Comparison of ENCODE assay signal across 8 mouse cellular contexts in genomic region chr9:55540391-55540770, GRCm38 (mm10). TPM values are rescaled to one million over a fixed set of nuclear protein-coding genes. Genes with fewer than 3 reads are reported as not detected.
DNase-seq lines count a peak whose midpoint lies in the region; ATAC-seq and TF ChIP-seq lines count a peak whose summit lies in the region.

No protein-coding gene starts in this region.

- H3K27ac ChIP-seq in heart, embryonic 11.5 days (ENCODE audit: low read depth, low read length), result no peak overlapping the region
- H3K27ac ChIP-seq in heart, postnatal 0 days (ENCODE audit: low read depth), result no peak overlapping the region
- H3K27ac ChIP-seq in liver, embryonic 15.5 days (replicated peaks), result no peak overlapping the region

- 0 out of 2 replicates have a peak overlapping the region, but pooled peaks have one; percentile 23 for H3K9ac ChIP-seq in heart, embryonic 11.5 days (ENCODE audit: low read depth, low read length)
- no peak overlapping the region for H3K9ac ChIP-seq in heart, postnatal 0 days (replicated peaks; ENCODE audit: low read depth, low read length)
- no peak overlapping the region for H3K9ac ChIP-seq in liver, embryonic 15.5 days

- peaks cover 66% of the 10 kb centered on the region for H3K27me3 ChIP-seq in heart, embryonic 11.5 days (ENCODE audit: control insufficient read depth, insufficient read depth, low read length)
- peaks cover 91% of the 10 kb centered on the region for H3K27me3 ChIP-seq in heart, postnatal 0 days (ENCODE audit: control insufficient read depth, insufficient read depth, low read length)
- peaks cover 91% of the 10 kb centered on the region for H3K27me3 ChIP-seq in liver, embryonic 15.5 days

- DNase-seq in heart, postnatal 4 days, result no peak
- peak; percentile 28 for DNase-seq in NIH3T3 (ENCODE audit: low read depth)
- DNase-seq in heart, postnatal 0 days (ENCODE audit: low spot score), result no peak
- DNase-seq in spleen, postnatal 4 days (ENCODE audit: low spot score in 2 of 2), result no peak
- no peak for DNase-seq in ovary, postnatal 14 days (ENCODE audit: low spot score)

- H3K36me3 ChIP-seq in heart, embryonic 11.5 days (ENCODE audit: control insufficient read depth, insufficient read depth, low read length), result no peaks in the 10 kb centered on the region
- H3K36me3 ChIP-seq in heart, postnatal 0 days (replicated peaks; ENCODE audit: control insufficient read depth, insufficient read depth, low read length), result no peaks in the 10 kb centered on the region
- H3K36me3 ChIP-seq in liver, embryonic 15.5 days (replicated peaks), result no peaks in the 10 kb centered on the region

- WGBS in heart, embryonic 11.5 days (ENCODE audit: insufficient replicate concordance), result under 1% methylated on average over 12 of the region's 12 CpGs
- 3% methylated on average over 12 of the region's 12 CpGs for WGBS in heart, postnatal 0 days
- WGBS in liver, embryonic 15.5 days (ENCODE audit: insufficient replicate concordance), result 1% methylated on average over 12 of the region's 12 CpGs

- peak overlapping the region; percentile 48 for H3K4me3 ChIP-seq in heart, embryonic 11.5 days (ENCODE audit: low read depth, low read length)
- peak overlapping the region; percentile 47 for H3K4me3 ChIP-seq in heart, postnatal 0 days (ENCODE audit: low read depth, low read length)
- H3K4me3 ChIP-seq in liver, embryonic 15.5 days (replicated peaks), result peak overlapping the region; percentile 42; the same call in 1 of the 2 replicates

- peaks cover 26% of the 10 kb centered on the region for H3K4me1 ChIP-seq in heart, embryonic 11.5 days (ENCODE audit: control insufficient read depth, insufficient read depth, low read length)
- H3K4me1 ChIP-seq in heart, postnatal 0 days (ENCODE audit: control insufficient read depth, insufficient read depth), result peaks cover 8% of the 10 kb centered on the region; the same call in 1 of the 2 replicates
- H3K4me1 ChIP-seq in liver, embryonic 15.5 days (replicated peaks), result peaks cover 31% of the 10 kb centered on the region

- peak overlapping the region; percentile 82 for H3K4me2 ChIP-seq in heart, embryonic 11.5 days
- peak overlapping the region; percentile 64 for H3K4me2 ChIP-seq in heart, postnatal 0 days (ENCODE audit: low read depth, low read length)
- peak overlapping the region; percentile 63 for H3K4me2 ChIP-seq in liver, embryonic 15.5 days

- no peaks in the 10 kb centered on the region for H3K9me3 ChIP-seq in heart, embryonic 11.5 days (replicated peaks; ENCODE audit: control insufficient read depth, low read length)
- no peaks in the 10 kb centered on the region for H3K9me3 ChIP-seq in heart, postnatal 0 days (replicated peaks; ENCODE audit: control insufficient read depth, low read length)
- no peaks in the 10 kb centered on the region for H3K9me3 ChIP-seq in liver, embryonic 15.5 days (replicated peaks)

- no peak for ATAC-seq in heart, embryonic 11.5 days (replicated peaks; ENCODE audit: insufficient number of reproducible peaks, low FRiP score, low TSS enrichment)
- no peak for ATAC-seq in heart, postnatal 0 days (ENCODE audit: insufficient read depth, low read depth)
- ATAC-seq in liver, embryonic 15.5 days (ENCODE audit: insufficient read depth), result no peak
- ATAC-seq in frontal cortex, adult (ENCODE audit: low TSS enrichment), result no peak

- no peak for TF ChIP-seq EP300 in heart, postnatal 0 days (IDR thresholded peaks at IDR 0.05; ENCODE audit: low read depth)

- no peak for TF ChIP-seq CTCF in heart, postnatal 0 days (IDR thresholded peaks at IDR 0.05; ENCODE audit: low read depth)

RNA-seq across cellular contexts. Expression of gene Isl2, which starts 1.9 kb away (rescaled TPM):
- 0.69 and 2.1 TPM in 2 replicates for polyA plus RNA-seq in heart, embryonic 11.5 days (2014; fragmentation: Nextera tagmentation; extraction: Ambion mirVana)
- total RNA-seq in heart, postnatal 4 days (2021), result not detected
- not detected in 2 replicates for total RNA-seq in heart, postnatal 0 days (2014; rRNA removed; ENCODE audit: low replicate concordance)
- polyA plus RNA-seq in heart, postnatal 0 days (2015; fragmentation: Nextera tagmentation; extraction: Ambion mirVana), result not detected in 2 replicates
- polyA plus RNA-seq in liver, embryonic 15.5 days (2015; fragmentation: Nextera tagmentation; extraction: Ambion mirVana), result 0.16 TPM in 1 of 2 replicates, not detected in the other

RNA-seq across cellular contexts. Expression of gene Etfa, which starts 28.3 kb away (rescaled TPM):
- polyA plus RNA-seq in heart, embryonic 11.5 days (2014; fragmentation: Nextera tagmentation; extraction: Ambion mirVana), result 283 and 296 TPM in 2 replicates
- total RNA-seq in heart, postnatal 4 days (2021), result 100 to 1,000 TPM; 537 to 600 TPM
- 85.6 and 94.5 TPM in 2 replicates for total RNA-seq in heart, postnatal 0 days (2014; rRNA removed; ENCODE audit: low replicate concordance)
- 929 and 949 TPM in 2 replicates for polyA plus RNA-seq in heart, postnatal 0 days (2015; fragmentation: Nextera tagmentation; extraction: Ambion mirVana)
- 201 and 204 TPM in 2 replicates for polyA plus RNA-seq in liver, embryonic 15.5 days (2015; fragmentation: Nextera tagmentation; extraction: Ambion mirVana)
